Mouse (Mus musculus) inflammation-experienced regulatory T-cells, adult 6 months (primary cell): ENCODE data around the gene Gnat1. TPM values are rescaled to one million over a fixed set of nuclear protein-coding genes. Genes with fewer than 3 reads are reported as not detected.

Experiments used
- ATAC-seq: one replicate; pipeline ENCODE4 v1.8.0; 2017
- polyA plus RNA-seq, 3 experiments: library from polyadenylated mRNA; unstranded; fragments of 100-300 nt; shearing (Covaris generic); gene quantifications; one replicate each; pipeline ENCODE4 v1.2.1; 2017

Gnat1 gene
- polyA plus RNA-seq, 3 experiments from 2014 or later = 0.58 to 1.1 TPM; not detected in 1

GRCm38 (mm10) chr9:107643544-107644214 is 35.8 kb downstream of the Gnat1 start:
- no peak for ATAC-seq

DNA sequence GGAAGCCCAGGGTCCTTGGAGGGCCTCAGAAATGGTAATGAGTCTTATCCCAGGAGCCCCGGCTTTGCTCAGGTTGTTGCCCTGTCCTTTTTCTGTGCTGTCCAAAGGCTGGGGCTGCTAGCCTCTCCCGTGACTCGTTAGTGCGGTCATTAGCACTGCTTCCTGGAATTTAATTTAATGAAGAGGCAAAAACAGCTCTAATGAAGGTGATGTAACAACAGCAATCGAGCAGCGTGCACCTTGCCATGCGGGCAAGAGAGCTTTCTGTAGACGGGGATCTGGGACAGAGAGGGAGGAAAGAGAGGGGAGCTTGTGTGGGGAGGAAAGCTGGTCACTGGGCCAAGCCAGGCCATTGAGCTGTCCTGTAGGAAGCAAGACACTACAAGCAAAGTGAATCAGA is 37.8 kb downstream of the Gnat1 start:
- ATAC-seq = no peak

GRCm38 (mm10) chr9:107640257-107640772 is 39.2 kb downstream of the Gnat1 start:
- no peak for ATAC-seq

GRCm38 (mm10) chr9:107637070-107637469 is 42.4 kb downstream of the Gnat1 start:
- no peak for ATAC-seq

DNA sequence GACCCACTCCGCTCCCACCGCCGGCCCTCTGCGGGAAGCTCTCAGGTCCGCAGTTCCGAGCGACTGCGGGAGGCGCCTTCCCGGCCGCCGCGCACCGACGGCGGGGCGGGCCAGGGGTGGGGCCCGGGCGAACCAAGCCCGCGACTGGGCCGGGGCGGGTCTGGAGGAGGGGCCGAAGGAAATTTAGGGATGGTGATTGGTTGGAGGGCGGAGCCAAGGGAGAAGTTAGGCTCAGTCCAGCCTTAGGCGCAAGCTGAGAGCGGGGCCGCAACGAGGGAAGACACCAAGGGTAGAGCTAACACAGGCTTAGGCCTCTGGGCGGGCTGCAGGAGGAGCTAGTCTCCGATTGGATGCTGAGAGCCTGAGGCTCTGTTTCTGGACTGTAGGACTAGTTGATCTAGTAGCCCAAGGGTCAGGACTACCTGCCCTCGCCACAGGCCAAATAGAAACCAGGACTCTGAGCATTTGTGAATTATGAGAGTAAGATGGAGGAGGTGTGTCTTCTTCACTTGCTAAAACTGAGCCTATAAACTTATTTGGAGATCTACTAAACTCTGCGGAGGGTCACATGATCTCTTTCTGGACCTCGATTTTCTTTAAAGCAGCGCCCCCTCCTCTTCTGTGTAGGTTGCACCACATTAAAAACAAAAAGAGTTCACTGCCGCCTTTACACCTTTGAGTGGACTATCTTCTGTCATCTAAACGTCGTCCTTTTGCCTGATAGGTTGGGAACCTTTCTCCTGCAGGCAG is 44.1 kb downstream of the Gnat1 start, which contains the start of gene Gnai2:
Gene Gnai2, minus strand, starts transcription at position 89 of the 750 bp plus-strand sequence.
- peak; percentile 85 for ATAC-seq

DNA sequence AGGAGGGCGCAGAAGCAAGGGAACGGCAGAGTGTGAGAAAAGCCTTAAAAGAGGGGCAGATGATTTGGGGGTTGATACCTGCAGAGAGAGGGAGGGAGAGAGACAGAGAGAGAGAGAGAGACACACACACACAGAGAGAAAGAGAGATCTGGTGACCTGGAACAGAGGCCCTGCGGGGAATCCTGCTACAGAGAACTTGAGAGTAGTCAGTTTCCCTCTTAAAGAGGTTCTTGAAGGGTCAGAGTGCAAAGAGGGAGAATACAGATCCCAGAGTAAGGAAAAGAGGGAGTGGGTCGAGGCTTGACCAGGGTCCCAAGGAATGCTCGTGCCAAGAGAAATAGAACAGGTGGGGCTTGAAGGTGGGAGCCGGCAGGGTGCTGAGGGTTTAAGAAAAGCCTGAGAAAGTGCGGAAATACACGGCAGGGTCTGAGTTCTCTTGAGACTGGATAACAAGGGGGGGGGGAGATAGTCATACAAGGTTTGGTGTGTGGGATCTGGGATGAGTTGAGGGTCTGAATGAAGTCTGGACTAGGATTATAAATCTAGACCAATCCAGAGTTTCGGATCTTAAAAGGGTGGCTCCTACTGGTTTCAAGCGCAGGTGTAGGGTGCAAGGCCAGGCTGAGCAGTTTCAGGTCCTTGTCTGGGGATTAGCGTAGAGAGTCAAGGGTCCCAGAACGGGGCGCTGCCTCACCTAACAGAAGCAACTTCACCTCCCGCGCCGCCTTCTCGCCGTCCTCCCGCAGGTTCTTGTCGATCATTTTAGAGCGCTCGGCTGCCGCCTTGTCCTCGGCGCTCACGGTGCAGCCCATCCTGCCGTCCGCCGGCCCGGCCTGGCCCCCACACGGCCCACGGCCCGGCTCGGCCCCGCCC is 44.9 kb downstream of the Gnat1 start:
- ATAC-seq = no peak

- ATAC-seq = peak; percentile 13
Measured at GRCm38 (mm10) chr9:107633661-107634405, 45.7 kb downstream of the Gnat1 start.

DNA sequence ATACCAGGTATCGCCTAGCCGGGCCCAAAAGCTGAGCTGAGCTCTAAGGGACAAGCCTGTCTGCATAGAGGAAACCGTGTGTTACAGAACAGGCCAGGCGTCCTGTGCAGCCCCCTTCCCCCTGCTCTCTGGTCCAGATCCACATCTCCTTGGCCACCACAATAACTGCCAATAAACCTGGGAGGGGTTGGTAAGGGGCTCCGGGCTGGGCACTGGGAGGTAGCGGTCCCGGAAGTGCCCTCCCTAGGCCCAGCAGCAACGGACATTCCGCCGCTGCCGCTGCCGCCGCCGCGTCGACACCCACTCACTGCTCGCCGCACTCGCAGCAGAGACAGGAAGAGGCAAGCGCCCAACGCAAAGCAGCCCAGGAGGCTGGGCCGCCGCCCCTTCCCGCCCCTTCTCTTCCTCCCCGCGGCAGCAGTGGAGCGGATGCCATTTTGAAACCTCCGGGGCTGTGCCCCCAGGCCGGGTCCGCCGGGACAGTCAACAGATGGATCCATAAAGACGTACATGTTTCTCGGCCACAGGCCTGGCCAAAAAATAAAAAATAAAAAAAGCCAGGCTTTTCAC is 46.3 kb downstream of the Gnat1 start:
- peak; percentile 75 for ATAC-seq

DNA sequence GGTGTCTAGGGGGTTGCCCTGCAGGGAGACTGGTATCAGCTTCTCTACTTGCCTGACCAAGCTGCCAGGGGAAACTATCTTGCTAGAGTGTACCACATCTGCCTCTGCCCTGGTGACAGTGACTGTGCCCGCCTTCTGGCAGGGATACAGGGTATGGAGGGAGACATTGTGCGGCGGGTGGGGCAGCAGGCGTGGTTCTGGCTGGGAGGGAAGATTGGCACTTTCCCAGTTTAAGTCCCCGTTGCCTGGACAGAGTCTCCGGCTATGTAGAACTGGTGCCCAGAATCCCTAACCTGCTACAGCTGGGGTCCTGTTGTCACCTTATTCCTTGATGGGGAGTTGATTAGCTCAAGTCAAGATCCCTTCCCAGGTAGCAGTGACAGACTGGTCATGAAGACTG is 47.0 kb downstream of the Gnat1 start:
- no peak for ATAC-seq

DNA sequence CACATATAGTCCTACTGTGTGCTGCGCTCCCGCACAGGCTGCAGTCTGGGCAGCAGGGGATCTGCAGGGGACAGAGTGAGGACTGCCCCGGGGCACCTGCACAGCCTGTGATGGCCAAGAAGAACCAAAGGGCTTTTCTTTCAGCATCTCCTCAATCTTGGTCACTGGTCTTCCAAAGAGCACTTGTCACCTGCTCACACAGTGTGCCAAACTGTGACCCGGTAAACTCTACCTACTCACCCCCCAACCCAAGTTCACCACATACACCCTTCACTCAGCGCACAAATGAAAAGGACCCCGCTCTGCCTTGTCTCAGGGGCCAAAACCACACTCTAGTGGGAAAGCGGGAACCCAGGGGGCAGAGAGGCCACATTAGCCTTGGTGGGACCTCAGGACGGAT is 47.7 kb downstream of the Gnat1 start:
- no peak for ATAC-seq

DNA sequence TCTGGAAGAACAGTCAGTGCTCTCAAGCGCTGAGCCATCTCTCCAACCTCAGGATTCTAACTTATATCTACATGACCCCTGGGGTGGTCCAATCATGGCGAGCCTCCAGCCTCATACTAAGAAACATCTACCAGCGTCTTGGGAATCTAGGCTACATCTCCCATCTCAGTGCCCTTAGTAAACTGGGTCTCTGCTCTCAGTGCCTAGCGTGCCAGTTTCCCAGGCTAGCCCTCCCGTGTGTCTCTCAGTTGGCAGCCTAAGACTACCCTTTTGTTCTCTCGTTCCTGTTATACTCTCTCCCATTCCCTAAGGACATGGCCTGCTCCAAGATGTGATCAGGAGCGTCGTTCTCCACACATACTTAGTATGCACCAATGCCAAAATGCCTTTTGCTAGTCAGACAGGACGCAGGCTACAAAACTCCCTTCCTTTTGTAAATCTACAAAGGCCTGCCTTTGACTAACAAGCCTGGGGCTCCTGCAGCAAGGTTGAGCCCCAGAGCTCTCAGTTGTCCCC is 48.1 kb downstream of the Gnat1 start:
- ATAC-seq = no peak

- ATAC-seq = no peak
Measured at GRCm38 (mm10) chr9:107630576-107630975, 48.9 kb downstream of the Gnat1 start.

DNA sequence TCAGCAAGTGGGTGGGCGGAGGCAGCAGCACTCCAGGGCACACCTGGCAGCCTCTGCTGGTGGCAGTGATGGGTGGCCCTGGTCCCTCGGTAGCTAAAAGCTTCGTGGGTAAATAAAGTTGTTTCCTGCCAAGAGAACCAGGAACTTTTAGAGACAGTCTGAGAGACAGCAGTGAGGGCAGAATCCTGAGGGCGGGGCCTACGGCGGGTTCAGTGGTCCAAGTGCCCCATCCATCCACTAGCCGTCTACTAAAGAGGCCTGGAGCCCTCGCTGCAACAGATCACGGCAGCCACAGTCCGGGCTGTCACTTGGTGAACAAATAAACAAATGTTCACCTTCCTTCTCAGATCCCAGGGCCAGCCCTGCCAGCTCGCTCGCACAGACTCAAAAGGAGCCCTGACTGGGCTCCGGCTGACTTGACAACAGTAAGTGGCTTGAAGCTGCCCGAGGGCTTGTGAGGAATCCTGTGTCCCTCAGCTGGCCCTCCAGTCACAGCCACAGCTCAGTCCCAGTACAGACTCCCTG is 49.5 kb downstream of the Gnat1 start:
- peak; percentile 21 for ATAC-seq

DNA sequence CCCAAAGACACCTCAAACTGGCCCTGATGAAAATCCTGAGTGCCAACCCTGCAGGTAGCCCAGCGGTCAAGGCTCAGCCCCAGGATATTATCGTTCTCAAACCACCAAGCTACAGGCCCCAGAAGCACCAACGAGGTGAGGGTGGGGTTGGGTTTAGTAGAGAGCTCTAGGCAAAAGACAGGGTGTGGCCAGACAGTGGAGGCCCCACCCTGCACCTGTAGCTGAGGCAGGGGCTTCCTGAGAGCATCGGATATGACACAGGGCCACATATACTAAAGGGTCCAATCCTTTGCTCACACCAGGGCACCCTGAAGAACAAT is 50.1 kb downstream of the Gnat1 start:
- no peak for ATAC-seq

DNA sequence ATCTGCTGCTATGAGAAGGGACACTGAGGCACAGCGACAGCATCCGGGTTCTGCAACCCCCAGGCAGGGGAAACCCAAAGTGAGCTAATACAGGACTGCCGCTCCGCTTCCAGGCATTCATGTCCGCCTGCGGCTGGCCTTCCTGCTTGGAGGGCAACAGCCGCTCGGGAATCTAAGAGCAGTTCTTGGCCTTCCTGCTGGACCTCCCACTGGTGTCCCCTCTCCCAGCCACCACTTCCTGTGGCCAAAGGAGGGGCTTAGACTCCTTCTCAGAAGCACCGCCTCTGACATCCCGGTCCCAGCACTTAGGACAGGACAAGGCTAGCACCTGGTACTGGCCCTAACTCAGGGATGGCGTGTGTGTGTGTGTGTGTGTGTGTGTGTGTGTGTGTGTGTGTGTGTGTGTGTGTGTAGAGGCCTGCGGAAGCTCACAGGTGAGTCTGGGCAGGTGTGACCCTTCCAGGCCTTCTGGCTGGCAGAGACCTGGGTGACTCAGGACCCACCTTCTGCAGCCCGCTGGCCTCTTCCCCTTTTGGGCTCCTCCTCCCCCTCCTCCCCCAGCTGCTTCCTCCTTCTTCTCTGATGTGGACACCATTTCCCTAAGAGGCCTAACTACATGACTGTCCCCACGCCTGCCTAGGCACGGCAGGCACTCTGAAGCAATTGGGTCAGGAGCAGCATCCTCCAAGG is 50.6 kb downstream of the Gnat1 start:
- no peak for ATAC-seq

GRCm38 (mm10) chr9:107627387-107628255 is 51.9 kb downstream of the Gnat1 start:
- no peak for ATAC-seq

DNA sequence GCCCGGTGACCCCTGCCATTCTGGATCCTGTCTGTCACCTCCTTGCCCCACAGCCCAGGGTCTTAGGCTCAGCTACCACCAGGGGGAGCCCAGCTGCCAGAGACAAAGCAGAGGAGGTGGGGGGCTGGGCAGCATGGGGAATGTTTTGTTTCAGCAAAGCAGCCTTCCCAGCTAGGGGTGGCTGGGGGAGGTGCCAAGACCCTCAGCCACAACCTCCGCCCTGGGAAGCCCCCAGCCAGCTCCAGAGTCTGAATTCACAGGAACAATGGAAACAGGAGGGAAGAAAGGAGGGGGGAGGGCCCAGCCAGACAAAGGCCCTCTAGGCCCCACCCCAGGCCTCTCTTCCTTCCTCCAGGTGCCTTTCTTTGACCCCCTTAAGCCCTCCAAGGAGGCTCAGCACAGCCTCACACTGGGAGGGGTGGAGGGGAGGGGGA is 52.7 kb downstream of the Gnat1 start:
- ATAC-seq = no peak

GRCm38 (mm10) chr9:107626158-107626843 is 53.2 kb downstream of the Gnat1 start:
- no peak for ATAC-seq
